Mouse (Mus musculus) olfactory bulb, adult 2 months (tissue): ENCODE results near the gene Celf2.

Source experiments
- CTCF ChIP-seq: fragments of 200-500 bp; IDR thresholded peaks from 2 replicates; pipeline ENCODE4 v1.5.1; 2012; ENCODE audit warnings: low read depth, mild to moderate bottlenecking, low read length, moderate library complexity; ENCODE audit not compliant: insufficient read depth
- POLR2A ChIP-seq: fragments of 200-500 bp; IDR thresholded peaks from 2 replicates; pipeline ENCODE4 v1.6.1; 2012; ENCODE audit warnings: mild to moderate bottlenecking, low read depth, low read length, moderate library complexity; ENCODE audit not compliant: insufficient read depth

- no peak for TF ChIP-seq CTCF
- no peak for TF ChIP-seq POLR2A
Measured at GRCm38 (mm10) chr2:6976300-6976699, 533.1 kb downstream of the Celf2 start.
